Mouse (Mus musculus) limb, embryonic 11.5 days (tissue): ENCODE measurements at regions not wholly inside any gene's neighbourhood (a gene's known extent, or its start where the extent isn't known, plus 50 kb on each side); places are given as distances from the start of the nearest gene placed in this dataset.
A peak's percentile ranks its signal among the peaks of the same experiment; 100 is the strongest.

Source experiments
- ATAC-seq: fragments of 200-750 bp; cut with Nextera tagmentation; 2 replicates; pipeline ENCODE4 v1.8.0; 2017; ENCODE audit warnings: low read depth; ENCODE audit not compliant: insufficient number of reproducible peaks, low FRiP score, low TSS enrichment
- DNase-seq: peaks from one replicate; pipeline ENCODE4 v3.0.0-alpha.2; 2015; ENCODE audit warnings: low spot score
- H3K27ac ChIP-seq: fragments of 300-500 bp; sonication (generic); replicated peaks from 2 replicates; pipeline ENCODE4 v1.5.1; 2014; ENCODE audit warnings: low read depth, mild to moderate bottlenecking, low read length
- H3K27me3 ChIP-seq: fragments of 300-500 bp; sonication (generic); 2 replicates; pipeline ENCODE4 v1.6.1; 2014; ENCODE audit warnings: mild to moderate bottlenecking, low read length, mixed read lengths; ENCODE audit not compliant: control insufficient read depth, insufficient read depth
- H3K36me3 ChIP-seq: fragments of 300-500 bp; sonication (generic); 2 replicates; pipeline ENCODE4 v1.6.1; 2014; ENCODE audit warnings: mild to moderate bottlenecking, low read length, moderate library complexity, mixed read lengths; ENCODE audit not compliant: control insufficient read depth, insufficient read depth
- H3K4me1 ChIP-seq: fragments of 300-500 bp; sonication (generic); 2 replicates; pipeline ENCODE4 v1.6.1; 2014; ENCODE audit warnings: low read length, mixed read lengths; ENCODE audit not compliant: control insufficient read depth, insufficient read depth
- H3K4me2 ChIP-seq: fragments of 300-500 bp; sonication (generic); 2 replicates; pipeline ENCODE4 v1.6.1; 2014; ENCODE audit warnings: low read depth, mild to moderate bottlenecking, moderate library complexity; ENCODE audit not compliant: severe bottlenecking
- H3K4me3 ChIP-seq: fragments of 300-500 bp; sonication (generic); 2 replicates; pipeline ENCODE4 v1.5.1; 2014; ENCODE audit warnings: low read depth, low read length
- H3K9ac ChIP-seq: fragments of 300-500 bp; sonication (generic); 2 replicates; pipeline ENCODE4 v1.6.1; 2014; ENCODE audit warnings: mild to moderate bottlenecking, low read length
- H3K9me3 ChIP-seq: fragments of 300-500 bp; sonication (generic); 2 replicates; pipeline ENCODE4 v1.6.1; 2016; ENCODE audit warnings: low read length; ENCODE audit not compliant: control insufficient read depth
- WGBS: fragments of 180-500 bp; shearing (Covaris S2); extraction: QIAGEN DNeasy Blood & Tissue Kit; methylation state at CpG from one replicate; pipeline ENCODE4 v1.1.7; 2014; 5-methylcytosine and 5-hydroxymethylcytosine counted together

GRCm38 (mm10) chr1:43247609-43248008 lies 50.8 kb upstream of the Fhl2 start:
- no peaks in the 10 kb centered on the region for H3K36me3 ChIP-seq
- H3K4me1 ChIP-seq = no peaks in the 10 kb centered on the region
- H3K27me3 ChIP-seq = no peaks in the 10 kb centered on the region
- ATAC-seq (no peak), DNase-seq (no peak)
- WGBS = 78% methylated on average over 1 of the region's 1 CpGs
- no peak overlapping the region for H3K9ac ChIP-seq
- no peak overlapping the region for H3K4me2 ChIP-seq
- no peaks in the 10 kb centered on the region for H3K9me3 ChIP-seq
- H3K4me3 ChIP-seq = no peak overlapping the region
- H3K27ac ChIP-seq = no peak overlapping the region

DNA sequence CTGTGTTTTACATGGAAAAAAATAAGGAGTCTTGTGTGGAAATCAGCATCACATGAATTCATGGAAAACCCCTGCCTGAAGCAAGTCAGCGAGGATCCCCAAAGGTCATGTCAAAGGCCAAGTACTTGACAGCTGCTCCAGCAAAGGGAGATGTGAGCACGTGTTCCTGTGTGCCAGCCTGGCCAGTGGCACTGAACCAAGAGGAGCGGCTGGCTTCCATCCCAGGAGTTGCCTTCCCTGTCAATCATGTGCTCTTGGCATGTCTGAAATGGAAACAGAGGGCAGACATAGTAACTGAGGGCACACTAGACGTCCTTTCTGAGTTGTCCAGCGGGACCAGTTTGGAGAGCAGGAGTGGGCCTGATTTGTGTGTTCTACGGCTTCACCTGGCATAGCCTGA lies 53.5 kb upstream of the Fhl2 start:
- H3K27me3 ChIP-seq = no peaks in the 10 kb centered on the region
- H3K4me2 ChIP-seq = no peak overlapping the region
- no peaks in the 10 kb centered on the region for H3K4me1 ChIP-seq
- no peak overlapping the region for H3K4me3 ChIP-seq
- no peaks in the 10 kb centered on the region for H3K9me3 ChIP-seq
- WGBS = 78% methylated on average over 6 of the region's 6 CpGs
- ATAC-seq (no peak), DNase-seq (no peak)
- no peak overlapping the region for H3K9ac ChIP-seq
- no peak overlapping the region for H3K27ac ChIP-seq
- H3K36me3 ChIP-seq = no peaks in the 10 kb centered on the region

GRCm38 (mm10) chr1:43251356-43251755 lies 54.6 kb upstream of the Fhl2 start:
- Histone ChIP-seq H3K27me3 (no peaks in the 10 kb centered on the region), H3K27ac (no peak overlapping the region), H3K9ac (no peak overlapping the region), H3K4me1 (no peaks in the 10 kb centered on the region), H3K36me3 (no peaks in the 10 kb centered on the region), H3K9me3 (no peaks in the 10 kb centered on the region), H3K4me3 (no peak overlapping the region), H3K4me2 (no peak overlapping the region)
- ATAC-seq (no peak), DNase-seq (no peak)
- WGBS = 79% methylated on average over 7 of the region's 7 CpGs

GRCm38 (mm10) chr1:43254129-43254528 lies 57.3 kb upstream of the Fhl2 start:
- 86% methylated on average over 1 of the region's 1 CpGs for WGBS
- Histone ChIP-seq H3K9ac (no peak overlapping the region), H3K4me1 (no peaks in the 10 kb centered on the region), H3K27me3 (no peaks in the 10 kb centered on the region), H3K36me3 (no peaks in the 10 kb centered on the region), H3K9me3 (no peaks in the 10 kb centered on the region), H3K27ac (no peak overlapping the region), H3K4me3 (no peak overlapping the region), H3K4me2 (no peak overlapping the region)
- DNase-seq (no peak), ATAC-seq (no peak)

DNA sequence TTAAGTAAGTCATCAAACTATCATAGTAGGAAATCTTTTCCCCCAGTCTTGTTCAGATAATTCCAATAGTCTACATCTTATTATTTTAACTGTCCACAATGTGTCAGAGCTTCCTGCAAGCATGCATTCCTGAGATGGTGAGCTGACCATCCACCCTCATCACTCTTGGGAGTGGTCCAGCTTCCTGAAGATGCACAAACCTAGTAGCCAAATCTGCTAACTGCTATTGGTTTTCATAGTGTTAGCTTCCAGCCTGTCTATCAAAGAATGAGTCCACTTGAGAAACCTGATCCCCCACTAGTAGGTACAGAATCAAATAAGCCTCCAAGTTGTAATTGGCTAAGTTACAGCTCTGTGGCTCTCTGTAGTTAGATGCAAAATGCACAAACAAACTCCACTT lies 59.3 kb upstream of the Fhl2 start:
- no peaks in the 10 kb centered on the region for H3K27me3 ChIP-seq
- DNase-seq (no peak), ATAC-seq (no peak)
- H3K27ac ChIP-seq = no peak overlapping the region
- H3K36me3 ChIP-seq = no peaks in the 10 kb centered on the region
- H3K4me1 ChIP-seq = no peaks in the 10 kb centered on the region
- no peak overlapping the region for H3K4me2 ChIP-seq
- no peak overlapping the region for H3K9ac ChIP-seq
- no peak overlapping the region for H3K4me3 ChIP-seq
- no peaks in the 10 kb centered on the region for H3K9me3 ChIP-seq

- 84% methylated on average over 6 of the region's 6 CpGs for WGBS
- Histone ChIP-seq H3K27ac (no peak overlapping the region), H3K4me1 (no peaks in the 10 kb centered on the region), H3K36me3 (no peaks in the 10 kb centered on the region), H3K4me2 (no peak overlapping the region), H3K27me3 (no peaks in the 10 kb centered on the region), H3K9me3 (no peaks in the 10 kb centered on the region), H3K4me3 (no peak overlapping the region), H3K9ac (no peak overlapping the region)
- no peak for DNase-seq
- no peak for ATAC-seq
Observed at GRCm38 (mm10) chr1:43257909-43258308, 61.1 kb upstream of the Fhl2 start.

DNA sequence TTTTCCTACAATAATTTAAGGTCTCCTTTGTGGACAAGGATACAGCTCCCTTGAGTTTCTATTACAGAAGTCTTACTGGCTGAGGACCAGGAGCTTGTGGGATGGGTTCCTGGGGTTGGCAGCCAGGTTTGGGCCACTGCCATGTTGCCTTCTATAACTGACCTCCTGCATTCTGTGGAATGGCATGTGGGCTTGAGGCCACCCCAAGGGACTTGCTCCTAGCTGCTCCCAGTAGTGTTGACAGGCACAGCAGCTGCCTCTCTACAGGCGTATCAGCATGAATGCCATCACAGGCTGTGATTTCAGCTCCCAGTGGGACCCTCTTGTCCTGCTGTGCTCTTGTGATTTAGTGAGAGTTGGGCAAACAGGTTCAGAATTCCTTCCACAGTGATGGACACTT lies 63.1 kb upstream of the Fhl2 start:
- ATAC-seq = no peak
- Histone ChIP-seq H3K4me2 (no peak overlapping the region), H3K4me3 (no peak overlapping the region), H3K9me3 (no peaks in the 10 kb centered on the region), H3K36me3 (no peaks in the 10 kb centered on the region), H3K27ac (no peak overlapping the region), H3K27me3 (no peaks in the 10 kb centered on the region), H3K9ac (no peak overlapping the region), H3K4me1 (no peaks in the 10 kb centered on the region)
- no peak for DNase-seq
- 84% methylated on average over 1 of the region's 1 CpGs for WGBS

GRCm38 (mm10) chr1:43260491-43260890 lies 63.7 kb upstream of the Fhl2 start:
- no peak for ATAC-seq
- Histone ChIP-seq H3K27me3 (no peaks in the 10 kb centered on the region), H3K27ac (no peak overlapping the region)

GRCm38 (mm10) chr1:43264407-43264889 lies 67.7 kb upstream of the Fhl2 start:
- peak; percentile 77 for DNase-seq
- no peak overlapping the region for H3K4me2 ChIP-seq
- H3K9me3 ChIP-seq = no peaks in the 10 kb centered on the region
- H3K4me3 ChIP-seq = no peak overlapping the region
- peak overlapping the region; percentile 14; the same call in 1 of the 2 replicates for H3K9ac ChIP-seq
- H3K36me3 ChIP-seq = no peaks in the 10 kb centered on the region
- H3K27me3 ChIP-seq = no peaks in the 10 kb centered on the region
- WGBS = 25% methylated on average over 5 of the region's 5 CpGs
- H3K27ac ChIP-seq = no peak overlapping the region
- ATAC-seq = peak; percentile 35; the same call in 1 of the 2 replicates
- H3K4me1 ChIP-seq = no peaks in the 10 kb centered on the region

More at GRCm38 (mm10) chr1:43260491-43260890, 63.7 kb upstream of the Fhl2 start:
- Histone ChIP-seq H3K9ac (no peak overlapping the region), H3K9me3 (no peaks in the 10 kb centered on the region), H3K4me1 (no peaks in the 10 kb centered on the region), H3K36me3 (no peaks in the 10 kb centered on the region), H3K4me3 (no peak overlapping the region), H3K4me2 (no peak overlapping the region)
- WGBS = 97% methylated on average over 4 of the region's 4 CpGs
- DNase-seq = no peak
